In genomic region chr1:115058440-115058839, GRCm38 (mm10) we compare ENCODE assay signal across 21 mouse cellular contexts.
DNase-seq lines count a peak whose midpoint lies in the region.
"Had no signal": no experiment of that assay in that cellular context is flagged by ENCODE, and none has a peak within 500 bp of the region (broad histone marks: within the 10 kb centered on the region; RNA-seq: fewer than 3 reads in every experiment).

No protein-coding gene starts in this region.

- H3K9me3 ChIP-seq in limb, embryonic 10.5 days (replicated peaks), result no peaks in the 10 kb centered on the region
- H3K9me3 ChIP-seq: embryonic facial prominence, embryonic 10.5 days; forebrain, embryonic 13.5 days; forebrain, embryonic 15.5 days had no signal

- H3K27ac ChIP-seq in limb, embryonic 10.5 days, result no peak overlapping the region
- H3K27ac ChIP-seq: embryonic facial prominence, embryonic 10.5 days; embryonic facial prominence, embryonic 12.5 days; forebrain, embryonic 13.5 days; forebrain, embryonic 15.5 days had no signal

- DNase-seq in 3T3-L1 (ENCODE audit: low read depth, low spot score) (peak; percentile 7), 416B (ENCODE audit: low read depth) (peak; percentile 1)
- peak; percentile 84 for DNase-seq in Muller cell, postnatal 12 days (ENCODE audit: inconsistent ontology term)
- DNase-seq in right cerebral cortex, postnatal 14 days, result no peak
- no peak for DNase-seq in limb, embryonic 10.5 days (ENCODE audit: low spot score)
- DNase-seq in thymus, postnatal 14 days, result no peak
- DNase-seq: adrenal gland, adult 2 months; adrenal gland, postnatal 10 days; adrenal gland, postnatal 25 days; cerebellum, adult 11-12 months; cerebellum, adult 2 months; cerebellum, adult 9-10 months; cerebellum, postnatal 10 days; cerebellum, postnatal 25 days; forebrain, postnatal 0 days had no signal

- no peaks in the 10 kb centered on the region for H3K4me1 ChIP-seq in limb, embryonic 10.5 days
- H3K4me1 ChIP-seq: embryonic facial prominence, embryonic 10.5 days; embryonic facial prominence, embryonic 12.5 days; forebrain, embryonic 13.5 days; forebrain, embryonic 15.5 days had no signal

- H3K27me3 ChIP-seq in limb, embryonic 10.5 days (ENCODE audit: low read depth, poor library complexity, severe bottlenecking), result no peaks in the 10 kb centered on the region
- H3K27me3 ChIP-seq: CH12.LX; embryonic facial prominence, embryonic 12.5 days; forebrain, embryonic 13.5 days; forebrain, embryonic 15.5 days had no signal

- H3K36me3 ChIP-seq in limb, embryonic 10.5 days, result no peaks in the 10 kb centered on the region
- H3K36me3 ChIP-seq: embryonic facial prominence, embryonic 10.5 days; embryonic facial prominence, embryonic 12.5 days; forebrain, embryonic 15.5 days; G1E had no signal

- H3K4me3 ChIP-seq in limb, embryonic 10.5 days, result no peak overlapping the region
- H3K4me3 ChIP-seq: embryonic facial prominence, embryonic 10.5 days; embryonic facial prominence, embryonic 12.5 days; forebrain, embryonic 13.5 days; forebrain, embryonic 15.5 days had no signal

Comparison
In these comparisons a context has a peak if more than half of its experiments do, and no peak if none do; other contexts are left out.
1. DNase-seq: peak in 3T3-L1 (single experiment), 416B (single experiment) and Muller cell, postnatal 12 days (single experiment); none in right cerebral cortex, postnatal 14 days (single experiment), limb, embryonic 10.5 days (single experiment) and thymus, postnatal 14 days (single experiment).